Mouse (Mus musculus) olfactory bulb, adult 2 months (tissue): ENCODE results near the gene Map3k13.
"Not testable (repeated sequence)": the region's sequence is repeated elsewhere in the genome, so short reads cannot be mapped to it uniquely, and the experiment has no call there.

ENCODE experiments used
- CTCF ChIP-seq: fragments of 200-500 bp; IDR thresholded peaks from 2 replicates; pipeline ENCODE4 v1.5.1; 2012; ENCODE audit warnings: low read depth, mild to moderate bottlenecking, low read length, moderate library complexity; ENCODE audit not compliant: insufficient read depth
- POLR2A ChIP-seq: fragments of 200-500 bp; IDR thresholded peaks from 2 replicates; pipeline ENCODE4 v1.6.1; 2012; ENCODE audit warnings: mild to moderate bottlenecking, low read depth, low read length, moderate library complexity; ENCODE audit not compliant: insufficient read depth

GRCm38 (mm10) chr16:21908906-21909305 lies 114.8 kb downstream of the Map3k13 start:
- TF ChIP-seq CTCF, POLR2A: not testable (repeated sequence)
